Mouse (Mus musculus) thymus, adult 2 months (tissue): ENCODE results near the gene Zfp592.

Source experiments
- CTCF ChIP-seq: fragments of 200-500 bp; IDR thresholded peaks from 2 replicates; pipeline ENCODE4 v1.5.1; 2012; ENCODE audit warnings: mild to moderate bottlenecking, control low read depth, low read length, moderate library complexity, borderline replicate concordance; ENCODE audit not compliant: control insufficient read depth, poor library complexity, insufficient read depth; ENCODE audit errors: extremely low read depth
- POLR2A ChIP-seq: fragments of 200-500 bp; IDR thresholded peaks from 2 replicates; pipeline ENCODE4 v1.6.1; 2012; ENCODE audit warnings: mild to moderate bottlenecking, low read length, control low read depth, moderate library complexity; ENCODE audit not compliant: control insufficient read depth, poor library complexity, insufficient read depth; ENCODE audit errors: extremely low read depth

DNA sequence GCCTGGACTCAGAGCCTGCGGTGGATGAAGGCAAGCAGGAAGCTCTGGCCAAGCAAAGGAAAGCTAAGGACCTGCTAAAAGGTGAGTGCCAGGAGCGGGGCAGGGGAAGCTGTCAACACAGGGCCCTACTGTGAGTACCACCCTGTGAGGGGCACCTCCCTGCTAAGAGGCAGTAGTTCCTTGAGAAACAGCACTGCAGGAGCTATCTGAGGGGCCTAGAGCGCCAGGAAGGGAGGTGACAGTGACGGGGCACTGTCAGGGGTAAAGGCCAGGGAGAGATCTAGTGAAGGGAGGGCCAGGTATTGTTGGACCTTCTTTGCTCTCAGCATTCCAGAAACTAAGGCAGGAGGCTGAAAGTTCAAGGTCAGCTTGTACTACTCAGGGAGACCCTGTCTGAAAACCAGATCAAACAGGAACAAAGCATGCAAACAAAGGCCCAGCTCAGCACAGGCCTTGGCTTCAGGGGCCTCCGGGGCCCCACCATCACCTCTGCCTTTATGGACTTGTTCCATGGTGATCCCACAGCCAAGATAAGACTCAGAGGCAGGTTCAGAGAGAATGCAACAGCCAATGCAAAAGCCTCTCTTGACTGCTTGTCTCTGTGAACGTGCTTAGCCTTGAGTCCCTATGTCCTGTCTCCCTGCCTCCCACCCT, 100.8 kb downstream of the Zfp592 start:
- TF ChIP-seq CTCF (no peak), POLR2A (no peak)
